In genomic region chr9:15869456-15869855, GRCm38 (mm10) we compare ENCODE assay signal across 1 mouse cellular context.
A peak's percentile ranks its signal among the peaks of the same experiment; 100 is the strongest.
TF ChIP-seq lines count a peak whose summit lies in the region.

No protein-coding gene starts in this region.

TF ChIP-seq in CH12.LX, 34 proteins besides CTCF, POLR2A, EP300 and RAD21 (continued from another document):
- TF ChIP-seq ETS1 (conservative IDR thresholded peaks at IDR 0.05; ENCODE audit: low read depth, low read length) (peak; percentile 46; the same call in 1 of the 2 replicates), JUND (conservative IDR thresholded peaks at IDR 0.05; ENCODE audit: low read depth, low read length) (peak; percentile 36; the same call in 1 of the 2 replicates), PAX5 (IDR thresholded peaks at IDR 0.05; ENCODE audit: low read length) (no peak), HCFC1 (IDR thresholded peaks at IDR 0.05; ENCODE audit: low read depth, low read length) (no peak), UBTF (IDR thresholded peaks at IDR 0.05; ENCODE audit: low read depth, low read length) (no peak), MYC (IDR thresholded peaks at IDR 0.05; ENCODE audit: low read depth, low read length) (peak; percentile 70)
